Mouse (Mus musculus): ENCODE measurements around the gene Tmed6. TPM values are rescaled to one million over a fixed set of nuclear protein-coding genes. Genes with fewer than 3 reads are reported as not detected.

Gene Tmed6
- polyA plus RNA-seq, 1 experiment: 0.20 TPM

- 0 out of 2 replicates have a peak, but pooled peaks cover 2% of the 10 kb centered on the region for H3K36me3 ChIP-seq (ENCODE audit: control insufficient read depth, insufficient read depth, low read length)
- DNase-seq: peak; percentile 92
- WGBS: 3% methylated on average over 39 of the region's 39 CpGs
- peaks cover 2% of the 10 kb centered on the region; the same call in 1 of the 2 replicates for H3K4me1 ChIP-seq (replicated peaks; ENCODE audit: control insufficient read depth, insufficient read depth, low read length)
- 0 out of 2 replicates have a peak, but pooled peaks have one; percentile 30 for TF ChIP-seq CTCF (IDR thresholded peaks at IDR 0.05; ENCODE audit: borderline replicate concordance, control insufficient read depth, extremely low read depth, insufficient read depth, low read length, poor library complexity)
- peak; percentile 85 for TF ChIP-seq POLR2A (IDR thresholded peaks at IDR 0.05; ENCODE audit: control insufficient read depth, extremely low read depth, insufficient read depth, low read length, poor library complexity)
- peak within 1 kb of the TSS; percentile 96 for H3K4me3 ChIP-seq (ENCODE audit: control insufficient read depth, insufficient read depth, low read length)
- H3K27me3 ChIP-seq (ENCODE audit: control insufficient read depth, insufficient read depth, low read length): no peaks in the 10 kb centered on the region
- peak within 1 kb of the TSS; percentile 98 for H3K27ac ChIP-seq (ENCODE audit: control insufficient read depth, insufficient read depth, low read length)
These were observed 31.1 kb upstream of the Tmed6 start, which contains the start of gene Terf2 for GRCm38 (mm10) chr8:107096366-107097036. Terf2 (minus strand) TSS chr8:107096547.

- Histone ChIP-seq H3K4me3 (ENCODE audit: control insufficient read depth, insufficient read depth, low read length) (peak overlapping the region; percentile 96), H3K27ac (ENCODE audit: control insufficient read depth, insufficient read depth, low read length) (peak overlapping the region; percentile 98), H3K4me1 (replicated peaks; ENCODE audit: control insufficient read depth, insufficient read depth, low read length) (peaks cover 2% of the 10 kb centered on the region; the same call in 1 of the 2 replicates), H3K36me3 (ENCODE audit: control insufficient read depth, insufficient read depth, low read length) (0 out of 2 replicates have a peak, but pooled peaks cover 9% of the 10 kb centered on the region), H3K27me3 (ENCODE audit: control insufficient read depth, insufficient read depth, low read length) (no peaks in the 10 kb centered on the region)
- under 1% methylated on average over 53 of the region's 53 CpGs for WGBS
- DNase-seq: no peak
- TF ChIP-seq CTCF (IDR thresholded peaks at IDR 0.05; ENCODE audit: borderline replicate concordance, control insufficient read depth, extremely low read depth, insufficient read depth, low read length, poor library complexity) (no peak), POLR2A (IDR thresholded peaks at IDR 0.05; ENCODE audit: control insufficient read depth, extremely low read depth, insufficient read depth, low read length, poor library complexity) (no peak)
These were observed 30.4 kb upstream of the Tmed6 start for GRCm38 (mm10) chr8:107095717-107096365.

- WGBS: 98% methylated on average over 7 of the region's 7 CpGs
- H3K27ac ChIP-seq (ENCODE audit: control insufficient read depth, insufficient read depth, low read length): no peak overlapping the region
- DNase-seq: no peak
- peaks cover 24% of the 10 kb centered on the region for H3K36me3 ChIP-seq (ENCODE audit: control insufficient read depth, insufficient read depth, low read length)
- no peak for TF ChIP-seq CTCF (IDR thresholded peaks at IDR 0.05; ENCODE audit: borderline replicate concordance, control insufficient read depth, extremely low read depth, insufficient read depth, low read length, poor library complexity)
- no peak for TF ChIP-seq POLR2A (IDR thresholded peaks at IDR 0.05; ENCODE audit: control insufficient read depth, extremely low read depth, insufficient read depth, low read length, poor library complexity)
- H3K27me3 ChIP-seq (ENCODE audit: control insufficient read depth, insufficient read depth, low read length): no peaks in the 10 kb centered on the region
- H3K4me1 ChIP-seq (replicated peaks; ENCODE audit: control insufficient read depth, insufficient read depth, low read length): peaks cover 2% of the 10 kb centered on the region; the same call in 1 of the 2 replicates
- no peak overlapping the region for H3K4me3 ChIP-seq (ENCODE audit: control insufficient read depth, insufficient read depth, low read length)
These were observed 25.1 kb upstream of the Tmed6 start for GRCm38 (mm10) chr8:107090531-107090930.

GRCm38 (mm10) chr8:107088526-107089063 lies 23.2 kb upstream of the Tmed6 start:
- over 99% methylated on average over 5 of the region's 5 CpGs for WGBS
- Histone ChIP-seq H3K36me3 (ENCODE audit: control insufficient read depth, insufficient read depth, low read length) (peaks cover 24% of the 10 kb centered on the region), H3K27ac (ENCODE audit: control insufficient read depth, insufficient read depth, low read length) (no peak overlapping the region), H3K4me3 (ENCODE audit: control insufficient read depth, insufficient read depth, low read length) (no peak overlapping the region), H3K4me1 (replicated peaks; ENCODE audit: control insufficient read depth, insufficient read depth, low read length) (no peaks in the 10 kb centered on the region), H3K27me3 (ENCODE audit: control insufficient read depth, insufficient read depth, low read length) (no peaks in the 10 kb centered on the region)
- no peak for TF ChIP-seq POLR2A (IDR thresholded peaks at IDR 0.05; ENCODE audit: control insufficient read depth, extremely low read depth, insufficient read depth, low read length, poor library complexity)
- no peak for TF ChIP-seq CTCF (IDR thresholded peaks at IDR 0.05; ENCODE audit: borderline replicate concordance, control insufficient read depth, extremely low read depth, insufficient read depth, low read length, poor library complexity)
- DNase-seq: no peak

- no peak for DNase-seq
- no peak overlapping the region for H3K27ac ChIP-seq (ENCODE audit: control insufficient read depth, insufficient read depth, low read length)
- WGBS: 95% methylated on average over 5 of the region's 5 CpGs
- H3K36me3 ChIP-seq (ENCODE audit: control insufficient read depth, insufficient read depth, low read length): peaks cover 35% of the 10 kb centered on the region
- H3K4me3 ChIP-seq (ENCODE audit: control insufficient read depth, insufficient read depth, low read length): no peak overlapping the region
- no peaks in the 10 kb centered on the region for H3K4me1 ChIP-seq (replicated peaks; ENCODE audit: control insufficient read depth, insufficient read depth, low read length)
- no peak for TF ChIP-seq CTCF (IDR thresholded peaks at IDR 0.05; ENCODE audit: borderline replicate concordance, control insufficient read depth, extremely low read depth, insufficient read depth, low read length, poor library complexity)
- no peak for TF ChIP-seq POLR2A (IDR thresholded peaks at IDR 0.05; ENCODE audit: control insufficient read depth, extremely low read depth, insufficient read depth, low read length, poor library complexity)
- no peaks in the 10 kb centered on the region for H3K27me3 ChIP-seq (ENCODE audit: control insufficient read depth, insufficient read depth, low read length)
These were observed 20.6 kb upstream of the Tmed6 start for GRCm38 (mm10) chr8:107086018-107086417.

GRCm38 (mm10) chr8:107085358-107085757 lies 19.9 kb upstream of the Tmed6 start:
- no peak overlapping the region for H3K27ac ChIP-seq (ENCODE audit: control insufficient read depth, insufficient read depth, low read length)
- 98% methylated on average over 17 of the region's 17 CpGs for WGBS
- no peaks in the 10 kb centered on the region for H3K27me3 ChIP-seq (ENCODE audit: control insufficient read depth, insufficient read depth, low read length)
- DNase-seq: peak; percentile 35
- TF ChIP-seq POLR2A (IDR thresholded peaks at IDR 0.05; ENCODE audit: control insufficient read depth, extremely low read depth, insufficient read depth, low read length, poor library complexity): no peak
- peak; percentile 69 for TF ChIP-seq CTCF (IDR thresholded peaks at IDR 0.05; ENCODE audit: borderline replicate concordance, control insufficient read depth, extremely low read depth, insufficient read depth, low read length, poor library complexity)
- H3K4me1 ChIP-seq (replicated peaks; ENCODE audit: control insufficient read depth, insufficient read depth, low read length): no peaks in the 10 kb centered on the region
- peaks cover 35% of the 10 kb centered on the region for H3K36me3 ChIP-seq (ENCODE audit: control insufficient read depth, insufficient read depth, low read length)
- no peak overlapping the region for H3K4me3 ChIP-seq (ENCODE audit: control insufficient read depth, insufficient read depth, low read length)

Measured in thymus, adult 2 months (tissue).